In genomic region chr7:144569428-144569827, GRCm38 (mm10) we compare ENCODE assay signal across 9 mouse cellular contexts. TPM values are rescaled to one million over a fixed set of nuclear protein-coding genes. Genes with fewer than 3 reads are reported as not detected.
DNase-seq lines count a peak whose midpoint lies in the region; ATAC-seq and TF ChIP-seq lines count a peak whose summit lies in the region.
"Had no signal": no experiment of that assay in that cellular context is flagged by ENCODE, and none has a peak within 500 bp of the region (broad histone marks: within the 10 kb centered on the region; RNA-seq: fewer than 3 reads in every experiment).

No protein-coding gene starts in this region.

- peak; percentile 38 for DNase-seq in left cerebral cortex, postnatal 4 days
- DNase-seq in left cerebral cortex, adult 18-20 months (ENCODE audit: low spot score in 2 of 2), result no peak
- DNase-seq in brain, adult 2 months (ENCODE audit: low read depth, low spot score), result peak; percentile 44
- no peak for DNase-seq in embryo, embryonic 10 days (ENCODE audit: low spot score)
- DNase-seq in left cerebral cortex, adult 8-10 months (ENCODE audit: low spot score in 2 of 2), result no peak
- DNase-seq: cerebellum, adult 8-10 months had no signal

- TF ChIP-seq CTCF in intestine, postnatal 0 days (IDR thresholded peaks at IDR 0.05; ENCODE audit: low read depth), result no peak

- no peak overlapping the region for H3K4me3 ChIP-seq in heart, embryonic 13.5 days
- no peak overlapping the region for H3K4me3 ChIP-seq in lung, embryonic 16.5 days (ENCODE audit: low read length)
- no peak overlapping the region for H3K4me3 ChIP-seq in intestine, postnatal 0 days (ENCODE audit: low read depth, low read length)

- H3K9me3 ChIP-seq in heart, embryonic 13.5 days, result no peaks in the 10 kb centered on the region
- H3K9me3 ChIP-seq in lung, embryonic 16.5 days (ENCODE audit: control insufficient read depth, low read length), result no peaks in the 10 kb centered on the region
- H3K9me3 ChIP-seq in intestine, postnatal 0 days (ENCODE audit: control insufficient read depth), result no peaks in the 10 kb centered on the region

- H3K27ac ChIP-seq in heart, embryonic 13.5 days (replicated peaks), result peak overlapping the region; percentile 45; the same call in 1 of the 2 replicates
- peak overlapping the region; percentile 41; the same call in 1 of the 2 replicates for H3K27ac ChIP-seq in lung, embryonic 16.5 days (ENCODE audit: low read length)
- no peak overlapping the region for H3K27ac ChIP-seq in intestine, postnatal 0 days (ENCODE audit: low read depth, low read length)

- peaks cover 14% of the 10 kb centered on the region for H3K27me3 ChIP-seq in heart, embryonic 13.5 days (replicated peaks)
- H3K27me3 ChIP-seq in lung, embryonic 16.5 days (ENCODE audit: control insufficient read depth, insufficient read depth, low read depth, low read length), result no peaks in the 10 kb centered on the region
- H3K27me3 ChIP-seq in intestine, postnatal 0 days (replicated peaks; ENCODE audit: control insufficient read depth, insufficient read depth, low read length), result no peaks in the 10 kb centered on the region

- peaks cover 13% of the 10 kb centered on the region for H3K4me1 ChIP-seq in heart, embryonic 13.5 days
- peaks cover 6% of the 10 kb centered on the region; the same call in 1 of the 2 replicates for H3K4me1 ChIP-seq in lung, embryonic 16.5 days (replicated peaks; ENCODE audit: control insufficient read depth, insufficient read depth, low read length)
- no peaks in the 10 kb centered on the region for H3K4me1 ChIP-seq in intestine, postnatal 0 days (replicated peaks; ENCODE audit: control insufficient read depth, insufficient read depth, low read length)

- intact Hi-C loops in left cerebral cortex, postnatal 4 days (cut with DNase I), result no loop called here

- H3K4me2 ChIP-seq in heart, embryonic 13.5 days, result no peak overlapping the region
- no peak overlapping the region for H3K4me2 ChIP-seq in lung, embryonic 16.5 days (ENCODE audit: low read depth, low read length)
- no peak overlapping the region for H3K4me2 ChIP-seq in intestine, postnatal 0 days (replicated peaks; ENCODE audit: low read depth)

- no peaks in the 10 kb centered on the region for H3K36me3 ChIP-seq in heart, embryonic 13.5 days
- no peaks in the 10 kb centered on the region for H3K36me3 ChIP-seq in lung, embryonic 16.5 days (ENCODE audit: control insufficient read depth, insufficient read depth, low read length)
- H3K36me3 ChIP-seq in intestine, postnatal 0 days (ENCODE audit: control insufficient read depth, insufficient read depth), result no peaks in the 10 kb centered on the region

- H3K9ac ChIP-seq in heart, embryonic 13.5 days, result no peak overlapping the region
- no peak overlapping the region for H3K9ac ChIP-seq in lung, embryonic 16.5 days (ENCODE audit: low read length)
- no peak overlapping the region for H3K9ac ChIP-seq in intestine, postnatal 0 days (ENCODE audit: low read depth, low read length)

- no peak; the same call in 1 of the 2 replicates for ATAC-seq in heart, embryonic 13.5 days (ENCODE audit: extremely low read depth, insufficient number of reproducible peaks, low FRiP score, low TSS enrichment)
- ATAC-seq in lung, embryonic 16.5 days (ENCODE audit: low read depth), result peak; percentile 80
- ATAC-seq in intestine, postnatal 0 days, result no peak

- WGBS in heart, embryonic 13.5 days, result 44% methylated on average over 7 of the region's 7 CpGs
- WGBS in lung, embryonic 16.5 days, result 38% methylated on average over 7 of the region's 7 CpGs
- 57% methylated on average over 7 of the region's 7 CpGs for WGBS in intestine, postnatal 0 days

RNA-seq across cellular contexts. Expression of gene Fadd, which starts 12.8 kb away (rescaled TPM):
- 1 to 10 TPM; 3.5 to 4.3 TPM for total RNA-seq in left cerebral cortex, postnatal 4 days (2021)
- total RNA-seq in left cerebral cortex, adult 18-20 months (2021), result 1 to 10 TPM; 2.2 to 2.3 TPM
- polyA plus RNA-seq in heart, embryonic 13.5 days (2015; fragmentation: Nextera tagmentation; extraction: Ambion mirVana), result 12.1 and 12.5 TPM in 2 replicates
- 11.5 and 12.7 TPM in 2 replicates for polyA plus RNA-seq in lung, embryonic 16.5 days (2015; fragmentation: Nextera tagmentation; extraction: Ambion mirVana)
- 12.5 and 13.4 TPM in 2 replicates for polyA plus RNA-seq in intestine, postnatal 0 days (2015; fragmentation: Nextera tagmentation; extraction: Ambion mirVana)
- 1 to 10 TPM; 2.8 to 3.6 (median 3.3) TPM for total RNA-seq in left cerebral cortex, adult 8-10 months (2022)

RNA-seq across cellular contexts. Expression of gene Ppfia1, which starts 15.9 kb away (rescaled TPM):
- 10 to 100 TPM; 47.3 to 48.6 TPM for total RNA-seq in left cerebral cortex, postnatal 4 days (2021)
- total RNA-seq in left cerebral cortex, adult 18-20 months (2021), result 10 to 100 TPM; 28.9 to 37.6 TPM
- polyA plus RNA-seq in heart, embryonic 13.5 days (2015; fragmentation: Nextera tagmentation; extraction: Ambion mirVana), result 19.5 and 23.3 TPM in 2 replicates
- 16.4 and 25.9 TPM in 2 replicates for polyA plus RNA-seq in lung, embryonic 16.5 days (2015; fragmentation: Nextera tagmentation; extraction: Ambion mirVana)
- 15.2 and 17.2 TPM in 2 replicates for polyA plus RNA-seq in intestine, postnatal 0 days (2015; fragmentation: Nextera tagmentation; extraction: Ambion mirVana)
- total RNA-seq in left cerebral cortex, adult 8-10 months (2022), result 10 to 100 TPM; 33.1 to 41.0 (median 36.2) TPM

Comparison
In these comparisons a context has a peak if more than half of its experiments do, and no peak if none do; other contexts are left out.
1. DNase-seq: peak in left cerebral cortex, postnatal 4 days (single experiment) and brain, adult 2 months (single experiment); none in left cerebral cortex, adult 18-20 months (0 of 2), embryo, embryonic 10 days (single experiment) and left cerebral cortex, adult 8-10 months (0 of 2).